In genomic region chr8:48259832-48260231, GRCm38 (mm10) we compare ENCODE assay signal across 18 mouse cellular contexts.
"Had no signal": no experiment of that assay in that cellular context is flagged by ENCODE, and none has a peak within 500 bp of the region (broad histone marks: within the 10 kb centered on the region; RNA-seq: fewer than 3 reads in every experiment).

No protein-coding gene starts in this region.

- H3K9ac ChIP-seq: lung, embryonic 14.5 days; midbrain, embryonic 12.5 days; neural tube, embryonic 13.5 days; neural tube, embryonic 15.5 days had no signal

- H3K27me3 ChIP-seq: megakaryocyte, embryonic 14.5 days; midbrain, embryonic 12.5 days; neural tube, embryonic 13.5 days; neural tube, embryonic 15.5 days had no signal

- H3K4me3 ChIP-seq: megakaryocyte, embryonic 14.5 days; midbrain, embryonic 12.5 days; myocyte; neural tube, embryonic 13.5 days; neural tube, embryonic 15.5 days had no signal

- ATAC-seq: midbrain, embryonic 16.5 days had no signal

- H3K9me3 ChIP-seq: midbrain, embryonic 12.5 days; neural tube, embryonic 13.5 days; neural tube, embryonic 15.5 days had no signal

- H3K27ac ChIP-seq: macrophage; neural tube, embryonic 13.5 days; neural tube, embryonic 15.5 days had no signal

- H3K4me2 ChIP-seq: lung, embryonic 14.5 days; midbrain, embryonic 12.5 days; neural tube, embryonic 13.5 days; neural tube, embryonic 15.5 days had no signal

- DNase-seq: lung, adult 18-20 months; lung, embryonic 14.5 days; lung, postnatal 10 days; midbrain, embryonic 14.5 days; retina, postnatal 1 day; right cerebral cortex, postnatal 25 days; right cerebral cortex, postnatal 4 days; spleen, adult 18-20 months; thymus, adult 18-20 months; thymus, postnatal 14 days; thymus, postnatal 36 days had no signal

- H3K36me3 ChIP-seq: neural tube, embryonic 13.5 days had no signal

- H3K4me1 ChIP-seq: megakaryocyte, embryonic 14.5 days; midbrain, embryonic 12.5 days; neural tube, embryonic 13.5 days had no signal
